Mouse (Mus musculus) MEL (cell line): ENCODE data around the gene Nadk2. TPM values are rescaled to one million over a fixed set of nuclear protein-coding genes. Genes with fewer than 3 reads are reported as not detected.

Experiments used
- DNase-seq: peaks from one replicate; pipeline ENCODE4 v3.0.0; 2011; ENCODE audit warnings: low read depth, low spot score
- H3K27ac ChIP-seq: 2 replicates; pipeline ENCODE4 v1.5.1; 2012; ENCODE audit warnings: low read depth, mild to moderate bottlenecking, control low read depth, low read length, moderate library complexity; ENCODE audit not compliant: control insufficient read depth
- H3K27me3 ChIP-seq, 2 experiments: fragments of 150-350 bp in 1 of 2; sonication (generic) in 1 of 2; 2 replicates each; pipeline ENCODE4 v1.6.1; 2012; ENCODE audit warnings: low read length in 2 of 2, mild to moderate bottlenecking in 2 of 2, improper control_type of control experiment in 1 of 2, moderate library complexity in 1 of 2; ENCODE audit not compliant: insufficient read depth in 2 of 2, control insufficient read depth in 1 of 2
- H3K36me3 ChIP-seq, 2 experiments: 2 replicates each; pipeline ENCODE4 v1.6.1; 2012 to 2014; ENCODE audit warnings: low read length in 2 of 2, improper control_type of control experiment in 1 of 2, inconsistent platforms in 1 of 2, mild to moderate bottlenecking in 1 of 2; ENCODE audit not compliant: insufficient read depth in 2 of 2, control insufficient read depth in 1 of 2
- H3K4me1 ChIP-seq, 2 experiments: fragments of 150-350 bp in 1 of 2; sonication (generic) in 1 of 2; 2 replicates each; pipeline ENCODE4 v1.6.1; 2012; ENCODE audit warnings: low read length in 2 of 2, improper control_type of control experiment in 1 of 2, mild to moderate bottlenecking in 1 of 2; ENCODE audit not compliant: insufficient read depth in 2 of 2, control insufficient read depth in 1 of 2
- H3K4me3 ChIP-seq, 2 experiments: fragments of 150-350 bp in 1 of 2; sonication (generic) in 1 of 2; 2 replicates each; pipeline ENCODE4 v1.5.1; 2012; ENCODE audit warnings: low read depth in 2 of 2, low read length in 2 of 2, mild to moderate bottlenecking in 2 of 2, moderate library complexity in 2 of 2, control low read depth in 1 of 2, improper control_type of control experiment in 1 of 2; ENCODE audit not compliant: control insufficient read depth in 1 of 2, insufficient read depth in 1 of 2
- H3K79me2 ChIP-seq: 2 replicates; pipeline ENCODE4 v1.6.1; 2012; ENCODE audit warnings: mild to moderate bottlenecking, low read length, moderate library complexity; ENCODE audit not compliant: control insufficient read depth, poor library complexity, insufficient read depth
- H3K9ac ChIP-seq: 2 replicates; pipeline ENCODE4 v1.6.1; 2012; ENCODE audit warnings: low read depth, mild to moderate bottlenecking, control low read depth, low read length, moderate library complexity; ENCODE audit not compliant: control insufficient read depth, poor library complexity, severe bottlenecking
- H3K9me3 ChIP-seq: fragments of 150-350 bp; sonication (generic); replicated peaks from 2 replicates; pipeline ENCODE4 v1.6.1; 2012; ENCODE audit warnings: mild to moderate bottlenecking, low read length, improper control_type of control experiment, moderate library complexity; ENCODE audit not compliant: insufficient read depth
- BHLHE40 ChIP-seq: IDR thresholded peaks from 2 replicates; pipeline ENCODE4 v1.6.1; 2012; ENCODE audit warnings: low read depth, mild to moderate bottlenecking, inconsistent platforms, low read length, improper control_type of control experiment, borderline replicate concordance
- CHD1 ChIP-seq: IDR thresholded peaks from 2 replicates; pipeline ENCODE4 v1.6.1; 2012; ENCODE audit warnings: low read depth, mild to moderate bottlenecking, inconsistent platforms, low read length, improper control_type of control experiment
- CTCF ChIP-seq, 3 experiments: IDR thresholded peaks in 2 of 3; conservative IDR thresholded peaks in 1 of 3; 2 replicates each; pipeline ENCODE4 v1.5.1; 2011 to 2012; ENCODE audit warnings: low read length in 3 of 3, low read depth in 2 of 3, mild to moderate bottlenecking in 2 of 3, improper control_type of control experiment in 1 of 3, inconsistent platforms in 1 of 3, mixed read lengths in 1 of 3, moderate library complexity in 1 of 3; ENCODE audit not compliant: control insufficient read depth in 1 of 3, insufficient read depth in 1 of 3, poor library complexity in 1 of 3, severe bottlenecking in 1 of 3
- E2F4 ChIP-seq: IDR thresholded peaks from 2 replicates; pipeline ENCODE4 v1.6.1; 2011; ENCODE audit warnings: low read depth, low read length, improper control_type of control experiment, borderline replicate concordance
- ELF1 ChIP-seq: IDR thresholded peaks from 2 replicates; pipeline ENCODE4 v1.6.1; 2014; ENCODE audit warnings: low read depth, mild to moderate bottlenecking, inconsistent platforms, low read length, improper control_type of control experiment, moderate library complexity
- ETS1 ChIP-seq: IDR thresholded peaks from 2 replicates; pipeline ENCODE4 v1.6.1; 2012; ENCODE audit warnings: low read depth, mild to moderate bottlenecking, inconsistent platforms, low read length, improper control_type of control experiment, moderate library complexity
- GABPA ChIP-seq: IDR thresholded peaks from 2 replicates; pipeline ENCODE4 v1.6.1; 2012; ENCODE audit warnings: low read depth, mild to moderate bottlenecking, inconsistent platforms, low read length, improper control_type of control experiment, moderate library complexity
- HCFC1 ChIP-seq: IDR thresholded peaks from 2 replicates; pipeline ENCODE4 v1.6.1; 2012; ENCODE audit warnings: low read depth, mild to moderate bottlenecking, inconsistent platforms, low read length, improper control_type of control experiment, moderate library complexity
- KAT2A ChIP-seq: conservative IDR thresholded peaks from 2 replicates; pipeline ENCODE4 v1.6.1; 2012; ENCODE audit warnings: low read depth, low read length, improper control_type of control experiment, inconsistent platforms
- MAFK ChIP-seq: IDR thresholded peaks from 2 replicates; pipeline ENCODE4 v1.6.1; 2011; ENCODE audit warnings: low read depth, mild to moderate bottlenecking, low read length, improper control_type of control experiment, borderline replicate concordance
- MAZ ChIP-seq: IDR thresholded peaks from 2 replicates; pipeline ENCODE4 v1.6.1; 2012; ENCODE audit warnings: low read depth, mild to moderate bottlenecking, inconsistent platforms, low read length, improper control_type of control experiment
- MEF2A ChIP-seq: IDR thresholded peaks from 2 replicates; pipeline ENCODE4 v1.6.1; 2014; ENCODE audit warnings: low read depth, mild to moderate bottlenecking, inconsistent platforms, low read length, improper control_type of control experiment; ENCODE audit not compliant: poor library complexity, insufficient replicate concordance, severe bottlenecking; ENCODE audit errors: extremely low read depth
- MXI1 ChIP-seq: IDR thresholded peaks from 2 replicates; pipeline ENCODE4 v1.6.1; 2011; ENCODE audit warnings: mild to moderate bottlenecking, low read depth, low read length, improper control_type of control experiment
- MYB ChIP-seq: IDR thresholded peaks from 2 replicates; pipeline ENCODE4 v1.6.1; 2011; ENCODE audit warnings: mild to moderate bottlenecking, low read depth, low read length, improper control_type of control experiment
- MYC ChIP-seq: IDR thresholded peaks from 2 replicates; pipeline ENCODE4 v1.6.1; 2011; ENCODE audit warnings: low read depth, mild to moderate bottlenecking, low read length, improper control_type of control experiment, moderate library complexity
- NELFE ChIP-seq: IDR thresholded peaks from 2 replicates; pipeline ENCODE4 v1.6.1; 2011; ENCODE audit warnings: low read depth, low read length, improper control_type of control experiment
- NRF1 ChIP-seq: IDR thresholded peaks from 2 replicates; pipeline ENCODE4 v1.6.1; 2014; ENCODE audit warnings: low read depth, mild to moderate bottlenecking, inconsistent platforms, low read length, improper control_type of control experiment, moderate library complexity; ENCODE audit not compliant: poor library complexity, insufficient read depth, severe bottlenecking
- POLR2A ChIP-seq, 2 experiments: IDR thresholded peaks; 2 replicates each; pipeline ENCODE4 v1.6.1; 2011 to 2012; ENCODE audit warnings: low read length in 2 of 2, mild to moderate bottlenecking in 2 of 2, control low read depth in 1 of 2, improper control_type of control experiment in 1 of 2, low read depth in 1 of 2, moderate library complexity in 1 of 2; ENCODE audit not compliant: control insufficient read depth in 1 of 2, insufficient read depth in 1 of 2, poor library complexity in 1 of 2
- POLR2AphosphoS2 ChIP-seq: IDR thresholded peaks from 2 replicates; pipeline ENCODE4 v1.6.1; 2011; ENCODE audit warnings: low read length, improper control_type of control experiment
- POLR2AphosphoS5 ChIP-seq: IDR thresholded peaks from 2 replicates; pipeline ENCODE4 v1.6.1; 2012; ENCODE audit warnings: low read depth, borderline replicate concordance, mild to moderate bottlenecking, inconsistent platforms, low read length, moderate library complexity, mixed read lengths
- RAD21 ChIP-seq: IDR thresholded peaks from 2 replicates; pipeline ENCODE4 v1.6.1; 2011; ENCODE audit warnings: mild to moderate bottlenecking, low read depth, low read length, improper control_type of control experiment
- RCOR1 ChIP-seq: IDR thresholded peaks from 2 replicates; pipeline ENCODE4 v1.6.1; 2012; ENCODE audit warnings: low read depth, mild to moderate bottlenecking, inconsistent platforms, low read length, improper control_type of control experiment
- SIN3A ChIP-seq: IDR thresholded peaks from 2 replicates; pipeline ENCODE4 v1.6.1; 2012; ENCODE audit warnings: low read length, improper control_type of control experiment, inconsistent platforms
- SMC3 ChIP-seq: IDR thresholded peaks from 2 replicates; pipeline ENCODE4 v1.6.1; 2011; ENCODE audit warnings: low read depth, low read length, improper control_type of control experiment
- TCF12 ChIP-seq: IDR thresholded peaks from 2 replicates; pipeline ENCODE4 v1.6.1; 2014; ENCODE audit warnings: low read depth, mild to moderate bottlenecking, inconsistent platforms, low read length, improper control_type of control experiment, moderate library complexity
- UBTF ChIP-seq: IDR thresholded peaks from 2 replicates; pipeline ENCODE4 v1.6.1; 2012; ENCODE audit warnings: low read depth, mild to moderate bottlenecking, inconsistent platforms, low read length, improper control_type of control experiment, moderate library complexity, borderline replicate concordance; ENCODE audit not compliant: insufficient read depth
- USF1 ChIP-seq: IDR thresholded peaks from 2 replicates; pipeline ENCODE4 v1.6.1; 2014; ENCODE audit warnings: low read depth, mild to moderate bottlenecking, inconsistent platforms, low read length, improper control_type of control experiment, moderate library complexity
- USF2 ChIP-seq, 2 experiments: IDR thresholded peaks; 2 replicates each; pipeline ENCODE4 v1.6.1; 2011 to 2012; ENCODE audit warnings: improper control_type of control experiment in 2 of 2, low read length in 2 of 2, borderline replicate concordance in 1 of 2, inconsistent platforms in 1 of 2, low read depth in 1 of 2, mild to moderate bottlenecking in 1 of 2; ENCODE audit not compliant: insufficient read depth in 1 of 2
- ZC3H11A ChIP-seq: IDR thresholded peaks from 2 replicates; pipeline ENCODE4 v1.6.1; 2012; ENCODE audit warnings: low read depth, mild to moderate bottlenecking, inconsistent platforms, low read length, improper control_type of control experiment
- ZKSCAN1 ChIP-seq: IDR thresholded peaks from 2 replicates; pipeline ENCODE4 v1.6.1; 2012; ENCODE audit warnings: low read depth, mild to moderate bottlenecking, inconsistent platforms, low read length, improper control_type of control experiment, moderate library complexity
- ZMIZ1 ChIP-seq: IDR thresholded peaks from 2 replicates; pipeline ENCODE4 v1.6.1; 2012; ENCODE audit warnings: low read depth, mild to moderate bottlenecking, inconsistent platforms, low read length, improper control_type of control experiment, moderate library complexity
- ZNF384 ChIP-seq: IDR thresholded peaks from 2 replicates; pipeline ENCODE4 v1.6.1; 2012; ENCODE audit warnings: low read depth, mild to moderate bottlenecking, inconsistent platforms, low read length, improper control_type of control experiment
- polyA plus RNA-seq, 2 experiments: library from polyadenylated mRNA; stranded (reverse) in 1 of 2; unstranded in 1 of 2; fragments of >175 nt in 1 of 2; fragments of >200 nt in 1 of 2; gene quantifications; 2 replicates each; pipeline versions ENCODE4 v1.2.1 to v1.2.4; 2012; ENCODE audit warnings: low replicate concordance in 2 of 2, low read depth in 1 of 2; ENCODE audit not compliant: insufficient read length in 2 of 2, insufficient read depth in 1 of 2, missing spikeins in 1 of 2
- total RNA-seq: library from RNA; depleted of rRNA; stranded (reverse); fragments of 300-350 nt; gene quantifications from 2 replicates; pipeline ENCODE4 v1.2.3, GENCODE M21; 2012

Gene Nadk2
- total and polyA plus RNA-seq, 3 experiments, result 168 to 659 (median 361) TPM

- TF ChIP-seq ELF1, result no peak
- no peak for TF ChIP-seq MYC
- TF ChIP-seq ZNF384, result no peak
- TF ChIP-seq MYB, result no peak
Observed at GRCm38 (mm10) chr15:9070912-9071555, at the start of gene Nadk2 (continued).

- H3K4me1 ChIP-seq, result no peaks in the 10 kb centered on the region
- no peaks in the 10 kb centered on the region for H3K9me3 ChIP-seq
- no peaks in the 10 kb centered on the region for H3K79me2 ChIP-seq
- TF ChIP-seq CHD1 (no peak), NRF1 (no peak), HCFC1 (no peak), POLR2A (IDR thresholded peaks at IDR 0.05; ENCODE audit: control insufficient read depth in 1 of 2, insufficient read depth in 1 of 2, low read depth in 1 of 2, low read length in 2 of 2, poor library complexity in 1 of 2) (no peak), SMC3 (peak; percentile 75), ZNF384 (no peak), RAD21 (peak; percentile 83), MYB (no peak), CTCF (IDR thresholded peaks at IDR 0.05 in 2 of 3, conservative IDR thresholded peaks at IDR 0.05 in 1 of 3; ENCODE audit: control insufficient read depth in 1 of 3, insufficient read depth in 1 of 3, low read depth in 2 of 3, low read length in 3 of 3, poor library complexity in 1 of 3, severe bottlenecking in 1 of 3) (peak; percentile 17 to 76 (median 56); a peak in 5 of 6 replicates), RCOR1 (no peak), UBTF (no peak), TCF12 (no peak), ETS1 (no peak), ZC3H11A (peak; percentile 74), ZMIZ1 (no peak), POLR2AphosphoS2 (no peak), GABPA (no peak), MYC (no peak), BHLHE40 (no peak), USF1 (no peak), POLR2AphosphoS5 (no peak), NELFE (no peak), MXI1 (no peak), KAT2A (no peak), E2F4 (no peak), MAZ (no peak), SIN3A (no peak), USF2 (IDR thresholded peaks at IDR 0.05; ENCODE audit: borderline replicate concordance in 1 of 2, insufficient read depth in 1 of 2, low read depth in 1 of 2, low read length in 2 of 2) (no peak), MEF2A (no peak), ZKSCAN1 (peak; percentile 87; the same call in 1 of the 2 replicates), MAFK (no peak)
- no peak overlapping the region for H3K27ac ChIP-seq
- no peak overlapping the region for H3K9ac ChIP-seq
- DNase-seq, result peak; percentile 56
- H3K36me3 ChIP-seq, result no peaks in the 10 kb centered on the region
- H3K27me3 ChIP-seq, result no peaks in the 10 kb centered on the region
- H3K4me3 ChIP-seq, result no peak overlapping the region
Observed at GRCm38 (mm10) chr15:9055704-9056103, 15.4 kb upstream of the Nadk2 start.
